Mouse (Mus musculus): Measurements from ENCODE around the gene 1700010B08Rik.

Gene 1700010B08Rik

GRCm38 (mm10) chr2:173722251-173722857 is 3.1 kb downstream of the 1700010B08Rik start:
- no peak for DNase-seq (ENCODE audit: low spot score)

- DNase-seq (ENCODE audit: low spot score) = no peak
Observed at GRCm38 (mm10) chr2:173724382-173724781, 5.2 kb downstream of the 1700010B08Rik start.

GRCm38 (mm10) chr2:173724940-173725807 is 6.0 kb downstream of the 1700010B08Rik start:
- no peak for DNase-seq (ENCODE audit: low spot score)

- no peak for DNase-seq (ENCODE audit: low spot score)
Observed at GRCm38 (mm10) chr2:173725819-173726218, 6.6 kb downstream of the 1700010B08Rik start.

- DNase-seq (ENCODE audit: low spot score) = no peak
Observed at GRCm38 (mm10) chr2:173730444-173730966, 11.3 kb downstream of the 1700010B08Rik start.

- DNase-seq (ENCODE audit: low spot score) = no peak
Observed at GRCm38 (mm10) chr2:173734426-173734825, 15.2 kb downstream of the 1700010B08Rik start.

GRCm38 (mm10) chr2:173737222-173737989 is 18.2 kb downstream of the 1700010B08Rik start, which contains the start of gene Vapb:
Vapb (plus strand) TSS chr2:173737511.
- peak; percentile 100 for DNase-seq (ENCODE audit: low spot score)

GRCm38 (mm10) chr2:173738232-173738631 is 19.0 kb downstream of the 1700010B08Rik start:
- DNase-seq (ENCODE audit: low spot score) = no peak

- DNase-seq (ENCODE audit: low spot score) = no peak
Observed at GRCm38 (mm10) chr2:173739107-173739506, 19.9 kb downstream of the 1700010B08Rik start.

GRCm38 (mm10) chr2:173742090-173742489 is 22.9 kb downstream of the 1700010B08Rik start:
- no peak for DNase-seq (ENCODE audit: low spot score)

GRCm38 (mm10) chr2:173742744-173743143 is 23.5 kb downstream of the 1700010B08Rik start:
- DNase-seq (ENCODE audit: low spot score) = no peak

GRCm38 (mm10) chr2:173744070-173744815 is 25.0 kb downstream of the 1700010B08Rik start:
- DNase-seq (ENCODE audit: low spot score) = no peak

GRCm38 (mm10) chr2:173748961-173749659 is 29.9 kb downstream of the 1700010B08Rik start:
- no peak for DNase-seq (ENCODE audit: low spot score)

GRCm38 (mm10) chr2:173755433-173756144 is 36.4 kb downstream of the 1700010B08Rik start:
- DNase-seq (ENCODE audit: low spot score) = no peak

GRCm38 (mm10) chr2:173757624-173758155 is 38.5 kb downstream of the 1700010B08Rik start:
- DNase-seq (ENCODE audit: low spot score) = no peak

- DNase-seq (ENCODE audit: low spot score) = no peak
Observed at GRCm38 (mm10) chr2:173760607-173761006, 41.4 kb downstream of the 1700010B08Rik start.

GRCm38 (mm10) chr2:173764629-173765028 is 45.4 kb downstream of the 1700010B08Rik start:
- DNase-seq (ENCODE audit: low spot score) = no peak

- DNase-seq (ENCODE audit: low spot score) = no peak
Observed at GRCm38 (mm10) chr2:173767959-173768595, 48.9 kb downstream of the 1700010B08Rik start.

GRCm38 (mm10) chr2:173769183-173769582 is 50.0 kb downstream of the 1700010B08Rik start:
- no peak for DNase-seq (ENCODE audit: low spot score)

Measured in urinary bladder, postnatal 25 days (tissue).